ENCODE assay signal across 8 mouse cellular contexts in the genomic region with DNA sequence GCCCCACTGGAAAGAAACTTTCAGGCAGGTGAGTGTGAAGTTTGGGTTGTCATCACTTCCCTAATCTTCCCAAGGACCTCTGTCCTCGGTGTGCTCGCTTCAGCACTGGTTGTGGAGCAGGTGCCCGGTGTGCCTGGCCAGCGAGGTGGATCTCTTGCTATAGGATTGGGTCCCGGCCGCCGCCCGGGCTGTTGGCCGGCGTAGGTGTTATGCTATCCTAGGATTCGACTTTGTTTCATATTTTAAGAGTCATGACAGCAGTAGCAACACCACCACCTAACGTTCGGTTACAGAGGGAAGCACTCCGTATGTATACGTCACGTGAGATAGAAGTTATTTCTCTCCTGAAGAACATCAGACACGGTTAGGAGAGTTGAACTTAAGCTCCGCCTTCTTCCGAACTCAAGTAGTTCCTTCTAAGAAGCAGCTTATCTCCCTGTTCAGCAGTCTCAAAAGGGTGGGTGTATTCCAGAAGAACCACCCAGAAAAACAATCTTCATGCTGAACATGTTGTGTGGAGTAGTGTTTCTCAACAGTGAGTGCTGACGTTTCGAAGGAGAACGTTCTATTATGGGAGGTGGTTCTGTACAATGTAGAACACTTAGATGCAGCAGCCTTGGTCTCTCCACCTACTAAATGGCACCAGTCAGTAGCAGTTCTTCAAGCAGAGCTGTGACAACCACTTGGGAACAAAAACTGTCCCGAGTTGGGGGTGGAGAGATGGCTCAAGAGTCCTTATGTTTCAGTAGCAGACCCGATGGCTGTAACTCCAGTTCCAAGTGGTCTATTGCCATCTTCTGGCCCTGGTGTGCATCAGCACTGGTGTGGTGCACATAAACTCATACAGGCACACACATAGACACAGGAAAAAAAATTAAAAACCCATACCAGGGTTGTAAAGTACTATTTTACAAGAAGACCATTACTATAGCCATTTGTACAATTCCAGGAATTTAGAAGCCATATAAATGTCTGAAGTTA. TPM values are rescaled to one million over a fixed set of nuclear protein-coding genes. Genes with fewer than 3 reads are reported as not detected.
DNase-seq lines count a peak whose midpoint lies in the region; ATAC-seq and TF ChIP-seq lines count a peak whose summit lies in the region.

No protein-coding gene starts in this region.

- peak; percentile 10 to 49; a peak in 2 of 4 replicates for TF ChIP-seq CTCF in CH12.LX (conservative IDR thresholded peaks at IDR 0.05 in 1 of 2, IDR thresholded peaks at IDR 0.05 in 1 of 2; ENCODE audit: low read depth in 2 of 2, low read length in 2 of 2)

- no peak for TF ChIP-seq POLR2A in CH12.LX (IDR thresholded peaks at IDR 0.05; ENCODE audit: low read depth, low read length)

- H3K9me3 ChIP-seq in heart, embryonic 11.5 days (replicated peaks; ENCODE audit: control insufficient read depth, low read length): no peaks in the 10 kb centered on the region
- peaks cover 3% of the 10 kb centered on the region for H3K9me3 ChIP-seq in CH12.LX (replicated peaks; ENCODE audit: low read length)
- no peaks in the 10 kb centered on the region for H3K9me3 ChIP-seq in embryonic facial prominence, embryonic 12.5 days
- no peaks in the 10 kb centered on the region for H3K9me3 ChIP-seq in intestine, embryonic 16.5 days (ENCODE audit: control insufficient read depth, low read length)

- intact Hi-C loops in left cerebral cortex, postnatal 4 days (cut with DNase I): no loop called here

- dilution Hi-C loops in CH12.LX (cut with MboI; ENCODE audit: extremely low pct_ligation_motif_present, extremely low pct_unique_long_range_greater_than_20kb, low sequenced_read_pairs): no loop called here

- peaks cover under 1% of the 10 kb centered on the region; the same call in 1 of the 2 replicates for H3K36me3 ChIP-seq in heart, embryonic 11.5 days (ENCODE audit: control insufficient read depth, insufficient read depth, low read length)
- peaks cover 38 to 55% of the 10 kb centered on the region in 2 experiments for H3K36me3 ChIP-seq in CH12.LX (replicated peaks in 1 of 2; ENCODE audit: control insufficient read depth in 1 of 2, insufficient read depth in 1 of 2, low read length in 1 of 2)
- H3K36me3 ChIP-seq in embryonic facial prominence, embryonic 12.5 days: peaks cover 32% of the 10 kb centered on the region
- no peaks in the 10 kb centered on the region for H3K36me3 ChIP-seq in intestine, embryonic 16.5 days (ENCODE audit: control insufficient read depth, insufficient read depth, low read length)

- no peaks in the 10 kb centered on the region for H3K27me3 ChIP-seq in heart, embryonic 11.5 days (ENCODE audit: control insufficient read depth, insufficient read depth, low read length)
- no peaks in the 10 kb centered on the region for H3K27me3 ChIP-seq in CH12.LX (replicated peaks)
- no peaks in the 10 kb centered on the region for H3K27me3 ChIP-seq in embryonic facial prominence, embryonic 12.5 days
- no peaks in the 10 kb centered on the region for H3K27me3 ChIP-seq in intestine, embryonic 16.5 days (replicated peaks; ENCODE audit: control insufficient read depth, insufficient read depth, low read length)

- peak; percentile 47; the same call in 1 of the 2 replicates for ATAC-seq in heart, embryonic 11.5 days (replicated peaks; ENCODE audit: insufficient number of reproducible peaks, low FRiP score, low TSS enrichment)
- ATAC-seq in embryonic facial prominence, embryonic 12.5 days (ENCODE audit: insufficient number of reproducible peaks, insufficient read depth, low FRiP score, low TSS enrichment): peak; percentile 29; the same call in 1 of the 2 replicates
- ATAC-seq in intestine, embryonic 16.5 days: peak; percentile 41
- ATAC-seq in megakaryocyte-erythroid progenitor cell, adult 5-6 weeks (replicated peaks; ENCODE audit: low FRiP score, low TSS enrichment, poor library complexity, severe bottlenecking): peak; percentile 72

- H3K4me2 ChIP-seq in heart, embryonic 11.5 days: peak overlapping the region; percentile 85
- H3K4me2 ChIP-seq in CH12.LX (ENCODE audit: insufficient read depth, low read depth, poor library complexity, severe bottlenecking): peak overlapping the region; percentile 59
- peak overlapping the region; percentile 84 for H3K4me2 ChIP-seq in embryonic facial prominence, embryonic 12.5 days (replicated peaks)
- H3K4me2 ChIP-seq in intestine, embryonic 16.5 days (ENCODE audit: low read depth, low read length): peak overlapping the region; percentile 91

- H3K27ac ChIP-seq in heart, embryonic 11.5 days (ENCODE audit: low read depth, low read length): peak overlapping the region; percentile 86
- H3K27ac ChIP-seq in CH12.LX (ENCODE audit: insufficient read depth, low read depth): peak overlapping the region; percentile 24; the same call in 1 of the 2 replicates
- H3K27ac ChIP-seq in embryonic facial prominence, embryonic 12.5 days: peak overlapping the region; percentile 92; the same call in 1 of the 2 replicates
- H3K27ac ChIP-seq in intestine, embryonic 16.5 days (ENCODE audit: low read length): peak overlapping the region; percentile 94

- 16% methylated on average over 24 of the region's 24 CpGs for WGBS in heart, embryonic 11.5 days (ENCODE audit: insufficient replicate concordance)
- WGBS in embryonic facial prominence, embryonic 12.5 days: 17% methylated on average over 24 of the region's 24 CpGs
- 17% methylated on average over 24 of the region's 24 CpGs for WGBS in intestine, embryonic 16.5 days

- TF ChIP-seq RAD21 in CH12.LX (IDR thresholded peaks at IDR 0.05; ENCODE audit: low read depth, low read length): no peak

- no peak for TF ChIP-seq EP300 in CH12.LX (IDR thresholded peaks at IDR 0.05; ENCODE audit: low read length)

- peaks cover 26% of the 10 kb centered on the region for H3K79me2 ChIP-seq in CH12.LX (replicated peaks; ENCODE audit: control insufficient read depth, extremely low read depth, insufficient read depth, poor library complexity, severe bottlenecking)

- in situ Hi-C loops in CH12.LX (cut with MboI; ENCODE audit: low pct_ligation_motif_present, low pct_unique_long_range_greater_than_20kb, low sequenced_read_pairs): no loop called here

- peak overlapping the region; percentile 65 for H3K9ac ChIP-seq in heart, embryonic 11.5 days (ENCODE audit: low read depth, low read length)
- H3K9ac ChIP-seq in CH12.LX (ENCODE audit: insufficient read depth, low read depth): peak overlapping the region; percentile 46; the same call in 1 of the 2 replicates
- H3K9ac ChIP-seq in embryonic facial prominence, embryonic 12.5 days: peak overlapping the region; percentile 67
- peak overlapping the region; percentile 74 for H3K9ac ChIP-seq in intestine, embryonic 16.5 days (ENCODE audit: low read depth, low read length)

- H3K4me1 ChIP-seq in heart, embryonic 11.5 days (ENCODE audit: control insufficient read depth, insufficient read depth, low read length): peaks cover 12% of the 10 kb centered on the region
- H3K4me1 ChIP-seq in CH12.LX (ENCODE audit: control insufficient read depth in 1 of 2, insufficient read depth in 2 of 2): peaks cover 4 to 36% of the 10 kb centered on the region in 2 experiments; a peak in 3 of 4 replicates
- H3K4me1 ChIP-seq in embryonic facial prominence, embryonic 12.5 days: peaks cover 11% of the 10 kb centered on the region
- peaks cover 4% of the 10 kb centered on the region for H3K4me1 ChIP-seq in intestine, embryonic 16.5 days (ENCODE audit: control insufficient read depth, insufficient read depth, low read length)

- no peak for DNase-seq in heart, adult 11 months
- peak; percentile 53 for DNase-seq in CH12.LX (ENCODE audit: extremely low read depth)
- DNase-seq in left cerebral cortex, adult 18-20 months (ENCODE audit: low spot score in 2 of 2): no peak
- no peak for DNase-seq in left cerebral cortex, postnatal 4 days

- H3K4me3 ChIP-seq in heart, embryonic 11.5 days (ENCODE audit: low read depth, low read length): peak overlapping the region; percentile 96
- H3K4me3 ChIP-seq in CH12.LX (replicated peaks in 1 of 3; ENCODE audit: low read depth in 2 of 3, low read length in 2 of 3, poor library complexity in 1 of 3): peak overlapping the region; percentile 78 to 86 (median 79)
- H3K4me3 ChIP-seq in embryonic facial prominence, embryonic 12.5 days: peak overlapping the region; percentile 92
- H3K4me3 ChIP-seq in intestine, embryonic 16.5 days (ENCODE audit: low read length): peak overlapping the region; percentile 92

RNA-seq across cellular contexts. Expression of a gene that starts 0.8 kb away (rescaled TPM):
- polyA plus RNA-seq in heart, embryonic 11.5 days (2014; fragmentation: Nextera tagmentation; extraction: Ambion mirVana): 54.4 and 58.6 TPM in 2 replicates
- total RNA-seq in CH12.LX (2012; rRNA removed) (72.7 and 80.6 TPM in 2 replicates), CH12.LX (2014; rRNA removed) (64.6 and 69.8 TPM in 2 replicates)
- 50.0 and 54.1 TPM in 2 replicates for polyA plus RNA-seq in CH12.LX (2012; ENCODE audit: insufficient read length, low read depth)
- polyA plus RNA-seq in embryonic facial prominence, embryonic 12.5 days (2016; fragmentation: Nextera tagmentation; extraction: Ambion mirVana): 71.3 and 73.8 TPM in 2 replicates
- 59.1 and 61.5 TPM in 2 replicates for polyA plus RNA-seq in intestine, embryonic 16.5 days (2015; fragmentation: Nextera tagmentation; extraction: Ambion mirVana)
- total RNA-seq in megakaryocyte-erythroid progenitor cell, adult 5-6 weeks (2014; fragmentation: Nextera tagmentation): 97.4 and 159 TPM in 2 replicates
- 26.1 and 40.1 TPM in 2 replicates for total RNA-seq in megakaryocyte-erythroid progenitor cell, adult 5-6 weeks (2017)
- total RNA-seq in left cerebral cortex, adult 18-20 months (2021): 10 to 100 TPM; 39.6 to 42.2 TPM
- total RNA-seq in left cerebral cortex, postnatal 4 days (2021): 10 to 100 TPM; 50.2 to 50.7 TPM

RNA-seq across cellular contexts. Expression of a gene that starts 1.1 kb away (rescaled TPM):
- polyA plus RNA-seq in heart, embryonic 11.5 days (2014; fragmentation: Nextera tagmentation; extraction: Ambion mirVana): 129 and 145 TPM in 2 replicates
- total RNA-seq in CH12.LX (2012; rRNA removed) (125 and 132 TPM in 2 replicates), CH12.LX (2014; rRNA removed) (208 and 220 TPM in 2 replicates)
- 171 and 193 TPM in 2 replicates for polyA plus RNA-seq in CH12.LX (2012; ENCODE audit: insufficient read length, low read depth)
- 134 TPM in 2 replicates for polyA plus RNA-seq in embryonic facial prominence, embryonic 12.5 days (2016; fragmentation: Nextera tagmentation; extraction: Ambion mirVana)
- 86.4 and 92.2 TPM in 2 replicates for polyA plus RNA-seq in intestine, embryonic 16.5 days (2015; fragmentation: Nextera tagmentation; extraction: Ambion mirVana)
- 108 and 155 TPM in 2 replicates for total RNA-seq in megakaryocyte-erythroid progenitor cell, adult 5-6 weeks (2014; fragmentation: Nextera tagmentation)
- total RNA-seq in megakaryocyte-erythroid progenitor cell, adult 5-6 weeks (2017): 152 and 196 TPM in 2 replicates
- total RNA-seq in left cerebral cortex, adult 18-20 months (2021): 10 to 100 TPM; 52.0 to 52.5 TPM
- 10 to 100 TPM; 76.9 to 77.8 TPM for total RNA-seq in left cerebral cortex, postnatal 4 days (2021)

RNA-seq across cellular contexts. Expression of a gene that starts 12.0 kb away (rescaled TPM):
- polyA plus RNA-seq in heart, embryonic 11.5 days (2014; fragmentation: Nextera tagmentation; extraction: Ambion mirVana): 270 and 274 TPM in 2 replicates
- total RNA-seq in CH12.LX (2012; rRNA removed) (150 and 190 TPM in 2 replicates), CH12.LX (2014; rRNA removed) (298 and 320 TPM in 2 replicates)
- 903 and 917 TPM in 2 replicates for polyA plus RNA-seq in CH12.LX (2012; ENCODE audit: insufficient read length, low read depth)
- polyA plus RNA-seq in embryonic facial prominence, embryonic 12.5 days (2016; fragmentation: Nextera tagmentation; extraction: Ambion mirVana): 254 and 255 TPM in 2 replicates
- 331 and 372 TPM in 2 replicates for polyA plus RNA-seq in intestine, embryonic 16.5 days (2015; fragmentation: Nextera tagmentation; extraction: Ambion mirVana)
- total RNA-seq in megakaryocyte-erythroid progenitor cell, adult 5-6 weeks (2014; fragmentation: Nextera tagmentation): 583 and 631 TPM in 2 replicates
- 97.5 and 154 TPM in 2 replicates for total RNA-seq in megakaryocyte-erythroid progenitor cell, adult 5-6 weeks (2017)
- total RNA-seq in left cerebral cortex, adult 18-20 months (2021): 10 to 100 TPM; 96.4 to 97.1 TPM
- total RNA-seq in left cerebral cortex, postnatal 4 days (2021): 100 to 1,000 TPM; 122 to 139 TPM

RNA-seq across cellular contexts. Expression of a gene that starts 33.4 kb away (rescaled TPM):
- polyA plus RNA-seq in heart, embryonic 11.5 days (2014; fragmentation: Nextera tagmentation; extraction: Ambion mirVana): 15.6 and 20.5 TPM in 2 replicates
- total RNA-seq in CH12.LX (2012; rRNA removed): 34.4 and 45.8 TPM in 2 replicates
- total RNA-seq in CH12.LX (2014; rRNA removed): 43.0 and 45.6 TPM in 2 replicates
- 55.4 and 55.9 TPM in 2 replicates for polyA plus RNA-seq in CH12.LX (2012; ENCODE audit: insufficient read length, low read depth)
- 27.2 TPM in 2 replicates for polyA plus RNA-seq in embryonic facial prominence, embryonic 12.5 days (2016; fragmentation: Nextera tagmentation; extraction: Ambion mirVana)
- polyA plus RNA-seq in intestine, embryonic 16.5 days (2015; fragmentation: Nextera tagmentation; extraction: Ambion mirVana): 12.2 and 13.9 TPM in 2 replicates
- total RNA-seq in megakaryocyte-erythroid progenitor cell, adult 5-6 weeks (2014; fragmentation: Nextera tagmentation): 34.9 and 44.1 TPM in 2 replicates
- 54.4 and 55.9 TPM in 2 replicates for total RNA-seq in megakaryocyte-erythroid progenitor cell, adult 5-6 weeks (2017)
- total RNA-seq in left cerebral cortex, adult 18-20 months (2021): 10 to 100 TPM; 25.9 to 27.0 TPM
- total RNA-seq in left cerebral cortex, postnatal 4 days (2021): 10 to 100 TPM; 26.4 TPM

RNA-seq across cellular contexts. Expression of a gene that starts 48.6 kb away (rescaled TPM):
- 27.4 and 28.0 TPM in 2 replicates for polyA plus RNA-seq in heart, embryonic 11.5 days (2014; fragmentation: Nextera tagmentation; extraction: Ambion mirVana)
- total RNA-seq in CH12.LX (2012; rRNA removed): 23.4 and 32.7 TPM in 2 replicates
- total RNA-seq in CH12.LX (2014; rRNA removed): 36.3 and 38.1 TPM in 2 replicates
- polyA plus RNA-seq in CH12.LX (2012; ENCODE audit: insufficient read length, low read depth): 35.6 and 37.9 TPM in 2 replicates
- polyA plus RNA-seq in embryonic facial prominence, embryonic 12.5 days (2016; fragmentation: Nextera tagmentation; extraction: Ambion mirVana): 57.5 and 58.0 TPM in 2 replicates
- 27.9 and 35.2 TPM in 2 replicates for polyA plus RNA-seq in intestine, embryonic 16.5 days (2015; fragmentation: Nextera tagmentation; extraction: Ambion mirVana)
- total RNA-seq in megakaryocyte-erythroid progenitor cell, adult 5-6 weeks (2014; fragmentation: Nextera tagmentation): 21.2 and 26.6 TPM in 2 replicates
- 30.4 and 32.5 TPM in 2 replicates for total RNA-seq in megakaryocyte-erythroid progenitor cell, adult 5-6 weeks (2017)
- total RNA-seq in left cerebral cortex, adult 18-20 months (2021): 10 to 100 TPM; 20.4 to 20.8 TPM
- 10 to 100 TPM; 13.5 to 14.5 TPM for total RNA-seq in left cerebral cortex, postnatal 4 days (2021)

Comparison
In these comparisons a context has a peak if more than half of its experiments do, and no peak if none do; other contexts are left out.
1. H3K27ac ChIP-seq: peak in every context shown above with its lines; median percentile 94 in intestine, embryonic 16.5 days; 92 in embryonic facial prominence, embryonic 12.5 days; 86 in heart, embryonic 11.5 days; 24 in CH12.LX.